Mouse (Mus musculus) heart, embryonic 11.5 days (tissue): ENCODE data around the gene Gm27027. TPM values are rescaled to one million over a fixed set of nuclear protein-coding genes. Genes with fewer than 3 reads are reported as not detected.

Experiments used
- ATAC-seq: fragments of 200-750 bp; cut with Nextera tagmentation; replicated peaks from 2 replicates; pipeline ENCODE4 v1.8.0; 2017; ENCODE audit warnings: moderate library complexity; ENCODE audit not compliant: insufficient number of reproducible peaks, low FRiP score, low TSS enrichment
- H3K27ac ChIP-seq: fragments of 300-500 bp; sonication (generic); 2 replicates; pipeline ENCODE4 v1.5.1; 2014; ENCODE audit warnings: mild to moderate bottlenecking, low read depth, low read length
- H3K27me3 ChIP-seq: fragments of 300-500 bp; sonication (generic); 2 replicates; pipeline ENCODE4 v1.6.1; 2014; ENCODE audit warnings: mild to moderate bottlenecking, low read length, mixed read lengths; ENCODE audit not compliant: control insufficient read depth, insufficient read depth
- H3K36me3 ChIP-seq: fragments of 300-500 bp; sonication (generic); 2 replicates; pipeline ENCODE4 v1.6.1; 2014; ENCODE audit warnings: mild to moderate bottlenecking, low read length, moderate library complexity, mixed read lengths; ENCODE audit not compliant: control insufficient read depth, insufficient read depth
- H3K4me1 ChIP-seq: fragments of 300-500 bp; sonication (generic); 2 replicates; pipeline ENCODE4 v1.6.1; 2014; ENCODE audit warnings: low read length; ENCODE audit not compliant: control insufficient read depth, insufficient read depth
- H3K4me2 ChIP-seq: fragments of 300-500 bp; sonication (generic); 2 replicates; pipeline ENCODE4 v1.6.1; 2014; ENCODE audit warnings: mild to moderate bottlenecking, moderate library complexity
- H3K4me3 ChIP-seq: fragments of 300-500 bp; sonication (generic); 2 replicates; pipeline ENCODE4 v1.5.1; 2014; ENCODE audit warnings: low read depth, low read length
- H3K9ac ChIP-seq: fragments of 300-500 bp; sonication (generic); 2 replicates; pipeline ENCODE4 v1.6.1; 2014; ENCODE audit warnings: mild to moderate bottlenecking, low read depth, low read length, moderate library complexity
- H3K9me3 ChIP-seq: fragments of 300-500 bp; sonication (generic); replicated peaks from 2 replicates; pipeline ENCODE4 v1.6.1; 2016; ENCODE audit warnings: low read length; ENCODE audit not compliant: control insufficient read depth
- WGBS: fragments of 180-500 bp; shearing (Covaris S2); extraction: QIAGEN DNeasy Blood & Tissue Kit; methylation state at CpG from one replicate; pipeline ENCODE4 v1.1.7; 2014; ENCODE audit not compliant: insufficient replicate concordance; 5-methylcytosine and 5-hydroxymethylcytosine counted together
- polyA plus RNA-seq: library from polyadenylated mRNA; unstranded; fragments of >200 nt; fragmentation: Nextera tagmentation; extraction: Ambion mirVana; gene quantifications from 2 replicates; pipeline ENCODE4 v1.2.1, GENCODE M21; 2014

Gm27027 gene
- polyA plus RNA-seq, 1 experiment from 2014 or later = not detected

- no peak for ATAC-seq
- WGBS = 65% methylated on average over 7 of the region's 7 CpGs
- 0 out of 2 replicates have a peak, but pooled peaks cover 2% of the 10 kb centered on the region for H3K27me3 ChIP-seq
- no peak overlapping the region for H3K9ac ChIP-seq
- no peaks in the 10 kb centered on the region for H3K36me3 ChIP-seq
- H3K9me3 ChIP-seq = no peaks in the 10 kb centered on the region
- no peak overlapping the region for H3K27ac ChIP-seq
- H3K4me1 ChIP-seq = no peaks in the 10 kb centered on the region
- H3K4me2 ChIP-seq = no peak overlapping the region
- H3K4me3 ChIP-seq = no peak overlapping the region
Measured at GRCm38 (mm10) chr2:93964494-93965160, 31.5 kb downstream of the Gm27027 start.

- Histone ChIP-seq H3K27ac (no peak overlapping the region), H3K4me2 (no peak overlapping the region), H3K4me3 (no peak overlapping the region), H3K9me3 (no peaks in the 10 kb centered on the region), H3K4me1 (no peaks in the 10 kb centered on the region), H3K27me3 (peaks cover 2% of the 10 kb centered on the region; the same call in 1 of the 2 replicates), H3K36me3 (no peaks in the 10 kb centered on the region), H3K9ac (no peak overlapping the region)
- 84% methylated on average over 1 of the region's 1 CpGs for WGBS
- no peak for ATAC-seq
Measured at GRCm38 (mm10) chr2:93963802-93964201, 32.4 kb downstream of the Gm27027 start.

GRCm38 (mm10) chr2:93961716-93962115 lies 34.4 kb downstream of the Gm27027 start:
- Histone ChIP-seq H3K27me3 (peaks cover 21% of the 10 kb centered on the region), H3K36me3 (no peaks in the 10 kb centered on the region), H3K9ac (no peak overlapping the region), H3K9me3 (no peaks in the 10 kb centered on the region), H3K4me2 (no peak overlapping the region), H3K27ac (no peak overlapping the region), H3K4me3 (no peak overlapping the region), H3K4me1 (peaks cover under 1% of the 10 kb centered on the region; the same call in 1 of the 2 replicates)
- 64% methylated on average over 8 of the region's 8 CpGs for WGBS
- no peak for ATAC-seq

- peaks cover 34% of the 10 kb centered on the region for H3K27me3 ChIP-seq
- H3K4me2 ChIP-seq = no peak overlapping the region
- ATAC-seq = no peak
- no peak overlapping the region for H3K27ac ChIP-seq
- H3K9me3 ChIP-seq = no peaks in the 10 kb centered on the region
- no peak overlapping the region for H3K4me3 ChIP-seq
- no peaks in the 10 kb centered on the region for H3K36me3 ChIP-seq
- 71% methylated on average over 8 of the region's 8 CpGs for WGBS
- peaks cover 15% of the 10 kb centered on the region for H3K4me1 ChIP-seq
- no peak overlapping the region for H3K9ac ChIP-seq
Measured at GRCm38 (mm10) chr2:93959346-93959745, 36.8 kb downstream of the Gm27027 start.

- 63% methylated on average over 3 of the region's 3 CpGs for WGBS
- peaks cover 40% of the 10 kb centered on the region for H3K27me3 ChIP-seq
- no peak overlapping the region for H3K9ac ChIP-seq
- H3K27ac ChIP-seq = no peak overlapping the region
- H3K4me3 ChIP-seq = no peak overlapping the region
- H3K4me1 ChIP-seq = peaks cover 15% of the 10 kb centered on the region
- no peaks in the 10 kb centered on the region for H3K9me3 ChIP-seq
- ATAC-seq = no peak
- no peak overlapping the region for H3K4me2 ChIP-seq
- H3K36me3 ChIP-seq = no peaks in the 10 kb centered on the region
Measured at GRCm38 (mm10) chr2:93958216-93958615, 37.9 kb downstream of the Gm27027 start.

- no peak overlapping the region for H3K4me2 ChIP-seq
Measured at GRCm38 (mm10) chr2:93957785-93958175, 38.4 kb downstream of the Gm27027 start.

GRCm38 (mm10) chr2:93956908-93957784 lies 39.0 kb downstream of the Gm27027 start, which contains the start of gene Gm13889:
Gene Gm13889 (minus strand): TSS chr2:93957201.
- 7% methylated on average over 49 of the region's 62 CpGs for WGBS
- H3K36me3 ChIP-seq = no peaks in the 10 kb centered on the region
- peak; percentile 36; the same call in 1 of the 2 replicates for ATAC-seq
- no peaks in the 10 kb centered on the region for H3K9me3 ChIP-seq
- H3K27me3 ChIP-seq = peaks cover 41% of the 10 kb centered on the region
- H3K4me2 ChIP-seq = peak within 1 kb of the TSS; percentile 99
- peak within 1 kb of the TSS; percentile 59 for H3K4me3 ChIP-seq
- H3K9ac ChIP-seq = peak within 1 kb of the TSS; percentile 70
- H3K27ac ChIP-seq = no peak within 1 kb of the TSS
- H3K4me1 ChIP-seq = peaks cover 15% of the 10 kb centered on the region

More at GRCm38 (mm10) chr2:93957785-93958175, 38.4 kb downstream of the Gm27027 start:
- Histone ChIP-seq H3K9ac (no peak overlapping the region), H3K4me3 (no peak overlapping the region), H3K4me1 (peaks cover 15% of the 10 kb centered on the region), H3K9me3 (no peaks in the 10 kb centered on the region), H3K27ac (no peak overlapping the region), H3K27me3 (peaks cover 41% of the 10 kb centered on the region), H3K36me3 (no peaks in the 10 kb centered on the region)
- ATAC-seq = no peak
- 56% methylated on average over 8 of the region's 8 CpGs for WGBS

GRCm38 (mm10) chr2:93956331-93956801 lies 39.8 kb downstream of the Gm27027 start:
- Histone ChIP-seq H3K36me3 (no peaks in the 10 kb centered on the region), H3K4me1 (peaks cover 15% of the 10 kb centered on the region), H3K27ac (no peak overlapping the region), H3K4me3 (peak overlapping the region; percentile 59), H3K9ac (peak overlapping the region; percentile 70), H3K9me3 (no peaks in the 10 kb centered on the region), H3K4me2 (peak overlapping the region; percentile 99), H3K27me3 (peaks cover 38% of the 10 kb centered on the region)
- peak; percentile 59; the same call in 1 of the 2 replicates for ATAC-seq
- WGBS = under 1% methylated on average over 43 of the region's 44 CpGs
